Mouse (Mus musculus) heart, postnatal 36 days (tissue): ENCODE measurements at regions not wholly inside any gene's neighbourhood (a gene's known extent, or its start where the extent isn't known, plus 50 kb on each side); places are given as distances from the start of the nearest gene placed in this dataset.

Experiments
- DNase-seq, 2 experiments: peaks; one replicate each; pipeline ENCODE4 v3.0.0; 2021 to 2022
- intact Hi-C: fragments of 180-260 bp; cut with DNase I; formaldehyde crosslinking; loops from one replicate; pipeline ENCODE4 v1.15.1; 2025

- DNase-seq: no peak
- intact Hi-C loops: no loop called here
Observed at GRCm38 (mm10) chr19:6595801-6596200, 53.0 kb upstream of the Slc22a12 start.
